Mouse (Mus musculus) cerebellum, postnatal 4 days (tissue): ENCODE measurements around the gene B9d2.

Experiments
- DNase-seq, 2 experiments: peaks; one replicate each; pipeline ENCODE4 v3.0.0; 2022; ENCODE audit warnings: low spot score in 2 of 2, mixed read lengths in 1 of 2

Gene B9d2

DNA sequence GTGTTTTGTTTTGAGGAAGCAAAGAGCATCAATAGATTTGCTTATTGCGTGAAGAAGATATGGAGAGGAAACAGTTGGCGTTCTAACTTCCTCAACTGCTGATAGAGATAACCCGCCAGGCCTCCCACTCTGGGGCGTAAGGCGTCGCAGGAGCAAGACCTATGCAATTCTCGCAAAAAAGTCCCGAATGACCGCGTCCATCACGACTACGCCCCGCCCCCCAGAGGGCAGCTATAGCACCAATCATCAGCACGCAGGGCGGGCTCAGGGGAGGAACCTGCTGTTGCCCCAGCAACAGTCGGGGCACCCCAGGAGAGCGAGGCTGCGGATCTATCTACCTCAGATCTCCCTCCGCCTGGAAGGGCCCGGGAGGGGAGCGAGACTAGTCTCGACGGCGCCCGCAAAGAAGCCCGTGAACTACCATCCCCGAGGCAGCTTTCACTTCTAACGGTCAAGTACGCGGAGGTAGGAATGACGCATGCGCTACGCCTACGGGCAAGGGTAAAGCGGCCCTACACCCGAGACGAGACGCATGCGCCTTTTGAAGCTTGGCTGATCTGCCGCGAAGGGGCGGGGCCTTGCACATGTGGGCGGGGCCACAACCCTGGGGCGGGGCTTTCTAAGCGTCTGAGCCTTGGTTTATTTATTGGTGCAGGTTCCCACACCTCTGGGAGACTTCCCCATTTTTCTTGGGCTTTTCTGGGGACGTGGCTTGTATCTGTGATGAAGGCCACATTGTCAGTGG is at the start of gene B9d2:
TSS of gene B9d2 (plus strand) at position 267 of the 745 bp plus-strand sequence.
- peak; percentile 81 to 97 for DNase-seq

DNA sequence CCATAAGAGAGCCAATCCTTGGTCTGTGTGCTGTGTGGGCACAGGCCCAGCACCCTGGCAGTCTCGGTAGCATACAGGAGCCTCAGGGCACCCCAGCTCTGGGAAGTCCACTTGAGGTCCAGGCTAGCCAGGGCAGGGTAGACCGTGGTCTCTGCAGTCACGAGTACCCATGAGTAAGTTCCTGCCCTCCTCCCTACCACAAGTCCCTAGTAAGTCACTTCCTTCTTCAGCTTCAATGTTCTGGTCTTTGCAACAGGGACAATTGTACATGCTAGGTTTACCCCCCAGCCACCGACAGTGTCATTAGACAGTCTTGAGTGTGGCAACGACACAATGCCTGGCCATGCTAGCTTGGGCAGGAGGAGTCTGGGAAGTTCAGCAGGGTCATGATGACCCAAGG is 47.9 kb upstream of the B9d2 start:
- no peak for DNase-seq

DNA sequence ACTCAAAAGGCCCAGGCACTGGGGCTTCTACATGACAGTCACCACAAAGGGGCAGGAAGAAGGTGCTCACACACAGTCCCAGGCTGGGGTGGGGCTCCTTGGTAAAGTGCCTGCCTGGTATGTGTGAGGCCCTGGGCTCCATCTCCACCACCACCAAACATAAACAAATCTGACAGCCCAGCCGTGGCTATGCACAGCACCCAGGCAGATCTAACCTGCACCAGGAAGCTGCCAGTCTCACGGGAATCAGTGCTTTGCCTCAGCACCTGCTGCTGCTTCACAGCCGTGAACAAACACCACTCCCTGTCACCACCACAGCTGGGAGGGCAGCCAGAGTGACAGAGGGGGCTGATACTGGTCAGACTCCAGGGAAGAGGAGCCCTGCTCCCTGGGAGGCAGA is 44.2 kb upstream of the B9d2 start:
- no peak for DNase-seq

DNA sequence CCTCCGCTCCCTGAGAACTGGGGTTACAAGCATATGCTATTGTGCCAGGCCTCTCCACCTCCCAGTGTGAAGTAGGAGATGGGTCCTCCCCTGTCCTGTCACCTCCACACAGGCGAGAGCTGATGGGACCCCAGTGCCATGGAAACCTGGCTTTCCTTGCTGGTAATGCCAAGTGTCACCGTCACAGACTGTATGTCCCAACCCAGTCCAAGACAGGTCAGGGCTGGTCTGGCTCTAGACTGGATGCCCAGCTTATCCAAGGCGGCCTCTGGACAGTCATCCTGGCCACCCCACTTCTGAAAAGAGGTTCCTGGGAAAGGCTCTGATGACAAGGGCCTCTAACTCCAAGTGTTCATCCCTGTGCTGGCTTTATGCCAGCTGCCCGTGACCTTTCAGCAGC is 43.5 kb upstream of the B9d2 start:
- DNase-seq = no peak

DNA sequence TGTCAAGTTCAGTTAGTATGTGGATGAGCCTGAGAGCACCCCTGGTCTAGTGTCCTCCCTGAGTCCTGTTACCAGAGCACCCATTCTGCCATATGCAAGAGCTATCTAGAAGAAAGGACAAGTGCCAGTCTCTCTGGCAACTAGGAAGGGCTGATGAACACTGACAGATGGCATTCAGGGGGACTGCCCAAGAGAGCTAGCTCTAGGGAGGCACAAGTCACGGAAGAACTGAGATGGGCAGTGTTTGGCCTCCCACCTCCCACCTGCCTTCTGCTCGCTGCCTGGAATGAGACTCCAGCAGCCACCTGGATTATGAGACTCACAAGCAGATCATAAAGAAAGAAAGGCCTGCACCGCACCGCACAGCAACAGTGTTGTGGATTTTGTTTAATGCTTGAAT is 40.8 kb upstream of the B9d2 start:
- no peak for DNase-seq

DNA sequence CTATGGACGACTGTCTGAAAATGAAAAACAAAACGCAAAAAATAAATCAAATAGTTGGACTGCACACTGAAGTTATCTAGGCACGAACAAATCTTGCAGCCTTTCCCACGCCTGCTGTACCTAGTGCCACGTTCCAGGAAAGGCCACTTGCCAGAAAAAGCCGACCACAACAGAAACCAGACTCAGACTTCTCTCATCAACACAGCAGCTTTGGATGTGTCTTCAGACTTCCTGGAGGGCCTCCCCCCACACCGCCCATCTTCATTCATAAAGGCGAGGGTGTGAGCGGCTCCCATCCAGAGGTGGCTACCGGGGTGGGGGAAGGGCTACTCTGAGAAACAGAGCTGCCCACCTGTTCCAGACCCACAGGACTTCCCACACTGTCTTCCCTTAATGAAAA is 36.4 kb upstream of the B9d2 start:
- no peak for DNase-seq

DNA sequence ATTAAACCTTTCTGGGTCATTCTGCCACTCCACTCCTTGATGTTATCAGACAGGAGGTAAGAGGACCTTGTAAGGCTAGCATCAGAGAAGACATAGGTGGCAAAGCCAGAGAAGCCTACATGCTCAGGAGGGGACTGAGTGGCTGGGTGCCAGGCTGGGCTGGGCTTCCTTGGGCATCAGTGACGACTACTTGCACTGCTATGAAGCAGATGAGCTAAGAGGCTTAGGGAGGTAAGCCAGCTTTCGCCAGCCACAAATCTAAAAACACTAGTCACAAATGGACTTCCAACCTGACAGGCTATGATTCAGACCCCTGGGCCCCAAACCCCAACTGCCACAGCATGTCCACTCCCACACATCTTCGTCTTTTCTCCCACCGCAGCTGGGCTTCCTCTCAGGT is 35.9 kb upstream of the B9d2 start:
- no peak for DNase-seq

DNA sequence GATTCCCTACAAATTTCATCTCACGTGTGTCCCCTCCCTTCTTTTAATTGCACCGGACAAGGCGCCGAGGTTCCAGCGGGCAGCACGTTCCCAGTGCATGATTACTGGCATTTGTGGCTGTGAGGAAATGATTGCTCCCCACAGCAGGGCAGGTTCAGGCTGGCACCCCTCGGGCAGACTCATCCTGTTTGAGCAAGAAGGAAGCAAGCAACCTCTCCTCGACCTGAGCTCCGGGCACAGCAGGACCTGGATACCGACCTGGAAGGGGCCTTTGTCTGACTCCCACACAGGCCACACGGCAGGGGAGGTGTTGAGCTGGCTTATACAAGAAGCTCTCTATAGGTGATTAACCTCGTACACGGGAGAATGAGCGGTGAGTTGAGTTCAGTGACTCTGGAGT is 35.5 kb upstream of the B9d2 start:
- no peak for DNase-seq

DNA sequence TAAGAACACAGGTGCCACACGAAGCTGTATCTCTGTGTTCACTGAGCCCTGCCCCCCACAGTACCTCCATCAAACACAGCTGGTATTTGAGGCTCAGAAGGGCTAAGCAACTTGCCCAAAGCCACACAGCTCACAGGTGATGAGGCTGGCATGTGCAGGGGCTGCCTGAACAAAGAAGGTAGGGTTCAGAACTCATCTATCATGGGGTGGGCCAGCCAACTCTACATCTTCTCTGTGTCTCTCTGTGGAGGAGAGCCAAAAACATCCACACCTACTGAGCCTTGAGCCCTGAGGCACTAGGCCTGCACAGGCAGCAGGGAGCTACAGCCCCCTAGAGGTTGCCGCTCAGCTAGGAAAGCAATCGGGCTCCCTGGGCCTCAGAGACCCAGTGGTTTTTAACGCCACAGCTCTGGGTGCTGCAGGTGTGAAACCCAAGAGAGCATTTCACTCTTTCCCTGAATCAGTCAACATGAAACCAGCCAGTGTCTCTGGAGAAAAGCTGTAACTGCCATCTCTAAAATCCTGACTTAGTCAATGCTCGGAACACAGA is 32.9 kb upstream of the B9d2 start:
- DNase-seq = no peak

DNA sequence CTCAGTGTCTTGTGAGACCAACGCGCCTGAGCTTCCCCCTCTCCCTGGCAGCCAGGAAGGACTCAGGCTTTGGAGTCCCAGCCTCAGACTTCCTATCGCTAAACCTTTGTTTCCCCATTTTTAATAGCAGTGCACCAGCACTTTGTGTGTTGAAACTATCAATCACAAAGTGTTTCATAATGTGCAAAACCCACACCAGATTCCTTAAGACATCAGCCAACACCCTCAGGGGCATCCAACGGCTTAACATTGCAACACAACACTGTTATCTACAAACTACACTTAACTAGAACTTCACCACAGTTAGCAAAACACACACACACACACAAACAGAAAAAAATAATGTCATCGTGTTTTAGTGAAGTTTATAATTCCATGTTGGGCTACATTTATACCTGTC is 30.7 kb upstream of the B9d2 start:
- DNase-seq = no peak

DNA sequence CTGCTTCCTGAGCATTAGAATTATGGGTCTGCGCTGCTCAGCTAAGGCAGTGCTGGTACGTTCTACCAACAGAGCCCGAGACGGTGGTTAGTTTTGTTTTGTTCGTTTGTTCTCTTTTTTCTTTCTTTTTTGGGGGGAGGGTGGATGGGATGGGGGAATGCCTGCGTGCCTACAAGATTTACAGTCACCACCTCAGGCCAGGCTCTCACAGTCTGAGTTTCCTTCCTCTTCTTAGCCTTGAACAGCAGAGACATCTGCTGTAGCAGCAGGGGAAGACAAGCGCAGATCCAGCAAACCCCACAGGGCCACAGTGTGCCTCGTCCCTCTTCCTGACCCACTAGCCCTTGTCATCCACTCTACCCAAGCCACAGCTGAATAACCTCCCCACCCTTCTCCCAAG is 29.3 kb upstream of the B9d2 start:
- no peak for DNase-seq

DNA sequence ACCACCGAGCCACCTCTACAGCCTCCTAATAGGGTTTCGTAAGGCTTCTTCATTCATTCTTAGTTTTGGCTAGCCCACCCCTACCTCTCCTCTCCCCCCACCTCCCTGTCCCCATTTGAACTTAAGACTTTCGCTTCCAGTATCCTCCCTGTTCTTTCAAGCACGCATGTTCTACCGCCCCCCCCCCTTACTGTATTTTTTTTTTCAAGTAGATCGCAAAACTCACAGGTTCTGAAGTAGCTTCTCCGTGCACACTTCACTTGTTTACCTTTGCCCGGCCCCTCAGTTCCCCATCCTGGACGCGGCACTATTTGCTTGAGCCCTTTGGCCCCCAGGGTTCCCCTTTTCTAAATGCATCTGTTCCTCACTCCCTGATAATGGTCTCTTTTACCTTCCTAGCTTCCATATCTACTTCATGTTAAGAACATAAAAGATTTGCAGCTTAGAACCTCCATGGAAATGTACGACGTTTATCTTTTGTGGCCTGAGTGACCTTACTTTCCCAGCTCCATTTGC is 28.3 kb upstream of the B9d2 start:
- DNase-seq = no peak

DNA sequence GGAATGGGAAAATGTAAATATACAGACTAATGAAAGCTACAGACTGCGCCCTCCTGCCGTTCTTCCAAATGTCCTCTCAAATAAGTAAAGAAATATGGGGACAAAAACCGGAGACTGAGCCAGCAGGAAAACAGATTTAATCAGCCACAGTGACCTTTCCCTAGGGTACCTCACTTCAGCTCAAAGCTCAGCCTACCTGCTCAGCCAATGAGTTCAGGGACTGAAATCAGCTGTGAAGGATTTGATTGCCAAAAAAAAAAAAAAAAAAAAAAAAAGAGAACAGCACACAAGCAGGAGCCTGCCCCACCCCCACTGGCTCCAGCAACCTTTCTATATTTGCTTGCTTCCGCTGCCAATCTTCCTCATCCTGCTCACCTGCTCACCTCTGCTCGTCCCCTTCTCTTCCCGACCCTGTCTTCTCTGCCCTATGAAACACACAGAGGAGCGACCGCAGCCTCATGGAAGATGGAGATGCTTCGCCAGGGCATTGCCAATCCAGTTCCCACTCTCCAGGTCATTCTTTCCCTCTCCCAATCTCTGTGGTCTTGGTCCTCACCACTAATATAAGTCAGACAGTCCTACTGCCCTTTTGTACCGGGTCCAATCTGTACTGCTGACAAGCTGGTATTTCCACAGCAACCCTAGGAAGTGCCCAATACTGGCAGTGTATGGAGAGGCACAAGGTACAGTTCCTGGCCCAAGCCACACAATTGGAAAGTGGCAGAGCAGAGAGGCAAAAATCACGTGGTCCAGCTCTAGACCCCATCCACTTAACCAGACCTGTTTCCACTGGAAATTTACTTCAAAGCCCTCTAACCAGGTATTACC is 24.8 kb upstream of the B9d2 start:
- DNase-seq = no peak

DNA sequence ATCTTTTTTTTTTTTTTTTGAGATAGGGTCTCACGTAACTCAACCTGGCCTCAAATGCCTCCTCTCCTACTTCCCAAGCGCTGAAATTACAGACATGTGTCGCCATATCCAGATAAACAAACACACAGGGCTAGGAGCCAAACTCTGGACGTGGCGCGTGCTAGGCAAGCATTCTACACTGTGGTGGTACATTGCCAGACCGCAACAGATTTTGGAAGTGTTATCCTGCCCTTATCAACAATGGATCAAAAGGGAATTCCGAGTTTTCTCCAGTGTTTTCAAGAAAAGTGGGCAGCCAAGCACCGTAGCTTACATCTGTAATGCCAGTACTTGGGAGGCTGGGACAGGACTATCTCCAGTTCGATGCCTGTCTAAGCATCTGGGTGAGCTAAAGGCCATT is 22.8 kb upstream of the B9d2 start:
- no peak for DNase-seq

DNA sequence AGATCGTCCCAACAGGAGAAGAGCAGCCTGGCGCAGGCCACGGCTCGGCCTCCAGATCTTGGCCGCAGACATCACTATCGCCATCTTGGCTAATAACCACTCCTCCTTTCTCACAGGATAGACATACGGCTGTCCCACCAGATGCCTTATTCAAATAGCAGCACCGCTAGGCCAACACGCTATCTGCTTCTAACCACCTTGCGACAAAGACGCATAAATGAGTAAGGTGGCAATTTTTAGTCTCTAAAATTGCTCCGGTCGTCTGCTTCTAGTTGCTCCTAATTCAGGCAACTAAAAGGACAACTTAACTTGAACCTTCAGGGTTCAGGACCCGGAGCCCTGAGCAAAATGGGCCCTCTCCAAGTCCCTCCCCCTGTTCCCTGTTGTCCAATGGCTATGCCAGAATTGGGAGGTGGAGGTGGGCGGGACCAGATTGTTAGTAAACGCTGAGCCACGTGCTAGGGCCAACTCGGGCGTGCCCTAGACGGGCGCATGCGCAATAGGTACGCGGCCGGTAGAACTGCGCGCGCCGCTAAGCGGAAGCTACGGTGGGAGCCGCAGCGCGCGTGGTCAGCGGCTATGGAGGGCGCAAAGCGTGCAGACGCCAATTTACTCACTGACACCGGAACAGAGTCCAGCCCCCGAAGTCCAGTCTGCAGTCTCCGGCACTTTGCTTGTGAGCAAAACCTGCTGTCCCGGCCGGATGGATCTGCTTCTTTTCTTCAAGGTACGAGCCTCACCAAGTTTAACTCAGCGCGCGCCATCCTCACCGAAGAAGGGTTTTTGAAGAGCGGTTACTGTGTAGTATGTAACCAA is 21.7 kb upstream of the B9d2 start, which contains the start of the genes Bckdha and Exosc5:
TSS of gene Bckdha (minus strand) at position 325 of the 816 bp plus-strand sequence.
TSS of gene Exosc5 (plus strand) at position 508 of the 816 bp plus-strand sequence.
- peak; percentile 92 to 98 for DNase-seq

DNA sequence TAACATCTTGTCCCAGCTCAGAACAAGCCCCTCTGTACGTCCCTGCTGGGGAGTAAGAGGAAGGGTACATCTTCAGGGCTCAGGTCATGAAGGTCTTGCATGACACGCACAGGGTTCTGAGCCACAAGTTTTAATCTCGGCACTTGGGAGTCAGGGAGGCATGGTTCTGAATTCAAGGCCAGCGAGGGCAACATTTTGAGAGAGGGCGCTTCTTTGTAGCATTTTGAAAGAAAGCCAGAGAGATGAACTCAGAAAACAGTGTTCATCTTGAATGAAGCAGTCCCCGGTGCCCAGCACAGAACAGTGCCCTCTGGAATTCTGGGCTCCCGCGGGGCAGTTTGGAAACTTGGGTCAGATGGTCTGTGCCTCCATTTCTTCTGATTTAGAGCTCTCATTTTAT is 14.2 kb upstream of the B9d2 start:
- DNase-seq = no peak

DNA sequence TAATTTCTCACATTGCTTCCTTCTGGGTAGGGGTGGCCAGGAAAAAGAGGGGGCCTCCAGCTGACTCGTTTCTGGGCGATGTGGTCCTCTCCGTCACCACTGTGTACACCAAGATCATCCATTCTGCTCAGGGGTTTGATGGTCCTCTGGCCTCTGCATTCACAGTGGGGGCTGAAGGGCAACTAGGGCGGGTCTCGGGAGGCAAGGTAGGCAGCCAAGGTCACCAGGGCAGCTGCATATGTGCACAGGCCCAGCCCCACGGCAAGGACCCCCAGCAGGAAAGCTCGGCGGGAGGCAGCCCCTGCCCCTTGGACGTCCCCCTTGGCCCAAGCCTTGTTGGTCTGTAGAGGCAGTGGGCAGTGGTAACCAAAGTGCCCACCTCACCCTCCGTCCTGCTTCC is 11.4 kb upstream of the B9d2 start:
- no peak for DNase-seq

DNA sequence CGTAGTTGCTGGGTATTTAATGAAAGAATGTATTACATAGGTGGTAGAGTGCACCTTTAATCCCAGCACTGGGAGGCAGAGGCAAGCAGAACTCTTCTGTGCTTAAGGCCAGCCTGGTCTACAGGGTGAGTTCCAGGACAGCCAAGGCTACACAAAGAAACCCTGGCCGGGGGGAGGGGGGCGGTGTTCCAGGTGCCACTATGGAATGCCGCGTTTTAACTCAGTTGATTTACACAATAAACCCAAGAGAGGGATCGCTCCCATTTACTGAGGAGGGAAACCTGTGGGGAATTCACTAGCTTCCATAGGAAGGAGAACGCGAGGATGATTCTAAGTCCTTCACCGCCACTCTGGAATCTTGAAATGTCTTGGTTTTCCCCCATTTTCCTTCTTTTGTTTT is 10.9 kb upstream of the B9d2 start:
- DNase-seq = no peak

DNA sequence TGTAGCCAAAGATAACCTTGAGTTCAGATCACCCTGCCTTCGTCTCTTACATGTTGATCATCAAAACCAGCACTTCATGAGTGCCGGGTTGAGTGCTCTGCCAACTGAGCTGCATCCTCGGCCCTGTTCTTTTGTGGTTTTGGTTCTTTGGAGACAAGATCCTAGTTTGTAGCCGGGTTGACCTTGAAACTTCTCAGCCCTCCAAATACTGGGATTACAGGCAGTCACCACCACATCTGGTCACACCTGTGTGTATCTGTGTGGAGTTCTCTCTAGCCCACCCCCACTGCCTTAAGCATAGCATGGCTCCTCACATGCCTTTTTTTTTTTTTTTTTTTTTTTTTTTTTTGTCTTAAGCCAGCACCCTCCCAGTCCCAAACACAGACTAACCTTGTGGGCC is 10.5 kb upstream of the B9d2 start:
- DNase-seq = no peak

DNA sequence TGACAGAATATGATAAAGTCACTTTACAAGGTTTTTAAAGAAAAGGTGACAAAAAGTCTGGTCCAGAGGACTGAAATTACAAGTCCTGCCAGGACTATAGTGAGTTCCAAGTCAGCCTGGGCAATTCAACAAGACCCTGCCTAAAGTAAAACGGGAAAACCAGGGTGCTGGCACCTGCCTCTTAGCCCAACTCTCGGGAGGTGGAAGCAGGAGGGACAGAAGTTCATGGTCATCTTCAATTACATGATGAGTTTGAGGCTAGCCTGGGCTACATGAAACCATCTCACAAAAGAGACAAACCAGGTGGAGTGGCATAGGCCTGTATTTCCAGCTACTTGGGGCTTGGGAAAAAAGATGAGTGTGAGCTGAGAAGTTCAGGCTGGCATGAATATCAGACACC is 8.9 kb upstream of the B9d2 start:
- DNase-seq = no peak

DNA sequence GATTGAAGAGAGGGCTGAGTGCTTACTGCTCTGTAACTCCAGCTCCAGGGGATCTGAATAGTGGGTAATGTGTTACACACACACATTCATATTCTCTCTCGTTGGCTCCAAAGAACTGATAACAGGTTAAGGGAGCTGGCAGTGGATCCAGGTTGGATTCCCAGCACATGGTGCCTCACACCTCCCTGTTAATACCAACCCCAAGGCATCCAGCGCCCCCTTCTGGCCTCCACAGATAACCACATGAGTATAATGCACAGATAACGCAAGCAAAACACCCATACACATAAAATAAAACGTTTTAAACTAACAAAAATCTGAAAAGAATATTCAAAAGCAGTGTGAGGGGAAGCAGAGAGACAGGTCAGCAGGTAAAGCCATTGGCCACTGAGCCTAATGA is 8.1 kb upstream of the B9d2 start:
- DNase-seq = no peak

DNA sequence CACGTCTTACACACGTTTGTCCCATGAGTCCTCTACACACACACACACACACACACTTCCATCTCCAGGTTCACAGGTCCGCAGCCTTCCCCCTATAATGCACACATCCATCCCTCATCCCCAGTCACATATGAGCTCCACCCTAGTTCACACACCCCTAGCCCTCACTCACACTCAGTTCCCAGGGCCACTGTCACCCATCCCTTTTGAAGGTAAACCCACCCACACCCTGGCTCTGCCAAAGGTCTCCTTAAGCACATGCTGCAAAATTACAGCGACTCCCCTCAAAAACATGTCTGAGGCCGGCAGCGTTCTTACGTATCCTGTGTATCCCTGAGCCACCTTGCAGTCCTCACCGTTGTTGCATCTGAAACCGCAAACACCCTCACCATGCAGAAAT is 6.3 kb upstream of the B9d2 start:
- no peak for DNase-seq
